25 mouse cellular contexts compared by ENCODE assay signal in the genomic region with DNA sequence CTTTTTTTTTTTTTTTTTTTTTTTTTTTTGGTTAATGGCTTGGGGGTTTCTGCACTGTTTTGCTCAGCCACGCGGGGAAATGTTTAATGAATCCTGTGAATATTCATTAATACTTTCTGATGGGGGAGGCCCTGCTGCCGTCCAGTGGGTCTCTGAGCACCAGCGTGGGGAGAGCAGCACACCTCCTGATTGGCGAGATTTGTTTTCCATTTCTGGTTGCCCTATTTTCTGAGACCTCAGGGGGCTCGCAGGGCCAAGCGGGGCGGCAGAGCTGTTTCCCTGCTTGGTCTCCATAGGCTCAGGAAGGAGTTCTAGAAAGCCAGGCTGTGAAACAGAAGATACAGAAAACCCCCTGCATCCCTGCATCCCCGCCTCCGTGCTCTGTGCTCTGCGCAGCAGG.
DNase-seq lines count a peak whose midpoint lies in the region; ATAC-seq and TF ChIP-seq lines count a peak whose summit lies in the region.
"Had no signal": no experiment of that assay in that cellular context is flagged by ENCODE, and none has a peak within 500 bp of the region (broad histone marks: within the 10 kb centered on the region; RNA-seq: fewer than 3 reads in every experiment).

No protein-coding gene starts in this region.

- no peak for TF ChIP-seq POLR2A in kidney, adult 2 months (IDR thresholded peaks at IDR 0.05; ENCODE audit: low read depth, low read length)

- no peak for DNase-seq in hindbrain, postnatal 0 days (ENCODE audit: low spot score)
- no peak for DNase-seq in hindbrain, embryonic 14.5 days (ENCODE audit: low spot score)
- DNase-seq in layer of hippocampus, adult 9-10 months (ENCODE audit: low spot score): no peak
- no peak for DNase-seq in kidney, adult 2 months
- DNase-seq in kidney, adult 18-20 months: no peak
- DNase-seq: adrenal gland, postnatal 36 days; cerebellum, adult 18-20 months; cerebellum, postnatal 14 days; gastrocnemius, postnatal 36 days; heart, postnatal 36 days; kidney, postnatal 25 days; lung, adult 18-20 months; lung, postnatal 14 days had no signal

- peaks cover under 1% of the 10 kb centered on the region; the same call in 1 of the 2 replicates for H3K27me3 ChIP-seq in hindbrain, embryonic 12.5 days
- H3K27me3 ChIP-seq in hindbrain, postnatal 0 days (ENCODE audit: insufficient read depth, low read length): no peaks in the 10 kb centered on the region
- H3K27me3 ChIP-seq in E14TG2a.4 (ENCODE audit: insufficient read depth, low read length): no peaks in the 10 kb centered on the region
- no peaks in the 10 kb centered on the region for H3K27me3 ChIP-seq in hindbrain, embryonic 14.5 days (ENCODE audit: control insufficient read depth, insufficient read depth, low read length)
- H3K27me3 ChIP-seq in midbrain, embryonic 15.5 days (replicated peaks): no peaks in the 10 kb centered on the region
- no peaks in the 10 kb centered on the region for H3K27me3 ChIP-seq in kidney, adult 2 months (replicated peaks; ENCODE audit: control insufficient read depth, insufficient read depth, low read length)
- H3K27me3 ChIP-seq: embryonic facial prominence, embryonic 12.5 days; forebrain, embryonic 12.5 days; Patski; stomach, embryonic 15.5 days had no signal

- TF ChIP-seq CTCF in hindbrain, postnatal 0 days (IDR thresholded peaks at IDR 0.05; ENCODE audit: low read depth): no peak
- no peak for TF ChIP-seq CTCF in E14TG2a.4 (conservative IDR thresholded peaks at IDR 0.05; ENCODE audit: low read length)
- no peak for TF ChIP-seq CTCF in kidney, adult 2 months (conservative IDR thresholded peaks at IDR 0.05; ENCODE audit: insufficient read depth, insufficient read length, low read depth, low read length)

- H3K4me3 ChIP-seq in hindbrain, embryonic 12.5 days: no peak overlapping the region
- no peak overlapping the region for H3K4me3 ChIP-seq in hindbrain, postnatal 0 days (ENCODE audit: low read length)
- 0 out of 2 replicates have a peak overlapping the region, but pooled peaks have one; percentile 29 for H3K4me3 ChIP-seq in E14TG2a.4 (replicated peaks; ENCODE audit: low read length)
- H3K4me3 ChIP-seq in hindbrain, embryonic 14.5 days (replicated peaks; ENCODE audit: low read length): no peak overlapping the region
- H3K4me3 ChIP-seq in midbrain, embryonic 15.5 days: no peak overlapping the region
- no peak overlapping the region for H3K4me3 ChIP-seq in kidney, adult 2 months (ENCODE audit: insufficient read depth, low read depth, low read length)
- H3K4me3 ChIP-seq: embryonic facial prominence, embryonic 12.5 days; forebrain, embryonic 12.5 days; heart, embryonic 15.5 days; limb, embryonic 12.5 days; stomach, embryonic 15.5 days had no signal

- peaks cover 10% of the 10 kb centered on the region for H3K4me1 ChIP-seq in hindbrain, embryonic 12.5 days
- H3K4me1 ChIP-seq in hindbrain, postnatal 0 days (ENCODE audit: insufficient read depth, low read length): no peaks in the 10 kb centered on the region
- H3K4me1 ChIP-seq in E14TG2a.4 (replicated peaks; ENCODE audit: low read depth, low read length): peaks cover 86% of the 10 kb centered on the region
- no peaks in the 10 kb centered on the region for H3K4me1 ChIP-seq in hindbrain, embryonic 14.5 days (replicated peaks; ENCODE audit: control insufficient read depth, insufficient read depth, low read length)
- H3K4me1 ChIP-seq in midbrain, embryonic 15.5 days: peaks cover 6% of the 10 kb centered on the region; the same call in 1 of the 2 replicates
- no peaks in the 10 kb centered on the region for H3K4me1 ChIP-seq in kidney, adult 2 months (ENCODE audit: control insufficient read depth, insufficient read depth, low read length)
- H3K4me1 ChIP-seq: heart, embryonic 15.5 days; stomach, embryonic 15.5 days had no signal

- H3K9ac ChIP-seq in hindbrain, embryonic 12.5 days: no peak overlapping the region
- no peak overlapping the region for H3K9ac ChIP-seq in hindbrain, postnatal 0 days (replicated peaks; ENCODE audit: low read length)
- H3K9ac ChIP-seq in hindbrain, embryonic 14.5 days: no peak overlapping the region
- H3K9ac ChIP-seq in midbrain, embryonic 15.5 days: no peak overlapping the region
- H3K9ac ChIP-seq: embryonic facial prominence, embryonic 12.5 days; forebrain, embryonic 12.5 days; heart, embryonic 15.5 days; limb, embryonic 12.5 days; stomach, embryonic 15.5 days had no signal

- H3K27ac ChIP-seq in hindbrain, embryonic 12.5 days: peak overlapping the region; percentile 78
- H3K27ac ChIP-seq in hindbrain, postnatal 0 days: no peak overlapping the region
- H3K27ac ChIP-seq in hindbrain, embryonic 14.5 days: peak overlapping the region; percentile 48; the same call in 1 of the 2 replicates
- peak overlapping the region; percentile 54 for H3K27ac ChIP-seq in midbrain, embryonic 15.5 days
- no peak overlapping the region for H3K27ac ChIP-seq in kidney, adult 2 months (ENCODE audit: insufficient read depth, low read depth, low read length)
- H3K27ac ChIP-seq: embryonic facial prominence, embryonic 12.5 days; forebrain, embryonic 12.5 days; heart, embryonic 15.5 days; limb, embryonic 12.5 days; stomach, embryonic 15.5 days had no signal

- 0 out of 2 replicates have a peak, but pooled peaks cover 7% of the 10 kb centered on the region for H3K9me3 ChIP-seq in hindbrain, embryonic 12.5 days (replicated peaks)
- H3K9me3 ChIP-seq in hindbrain, postnatal 0 days (ENCODE audit: low read length): 0 out of 2 replicates have a peak, but pooled peaks cover 3% of the 10 kb centered on the region
- H3K9me3 ChIP-seq in E14TG2a.4 (ENCODE audit: low read length): peaks cover 10% of the 10 kb centered on the region
- H3K9me3 ChIP-seq in hindbrain, embryonic 14.5 days (ENCODE audit: control insufficient read depth, low read length): 0 out of 2 replicates have a peak, but pooled peaks cover 6% of the 10 kb centered on the region
- H3K9me3 ChIP-seq in midbrain, embryonic 15.5 days: no peaks in the 10 kb centered on the region
- H3K9me3 ChIP-seq: forebrain, embryonic 12.5 days; G1E; heart, embryonic 15.5 days; stomach, embryonic 15.5 days had no signal

- H3K4me2 ChIP-seq in hindbrain, embryonic 12.5 days (replicated peaks): peak overlapping the region; percentile 15; the same call in 1 of the 2 replicates
- H3K4me2 ChIP-seq in hindbrain, postnatal 0 days (ENCODE audit: low read depth, low read length): no peak overlapping the region
- H3K4me2 ChIP-seq in hindbrain, embryonic 14.5 days (replicated peaks): no peak overlapping the region
- H3K4me2 ChIP-seq in midbrain, embryonic 15.5 days: no peak overlapping the region
- H3K4me2 ChIP-seq: embryonic facial prominence, embryonic 12.5 days; forebrain, embryonic 12.5 days; heart, embryonic 15.5 days; limb, embryonic 12.5 days; liver, embryonic 11.5 days; stomach, embryonic 15.5 days had no signal

- no peak; the same call in 1 of the 2 replicates for ATAC-seq in hindbrain, embryonic 12.5 days (ENCODE audit: low FRiP score)
- no peak for ATAC-seq in hindbrain, postnatal 0 days
- no peak for ATAC-seq in hindbrain, embryonic 14.5 days (ENCODE audit: low FRiP score)
- no peak for ATAC-seq in midbrain, embryonic 15.5 days (replicated peaks)
- ATAC-seq: CD4-positive, CD25-positive, alpha-beta regulatory T cell, adult 4 months; Patski had no signal

- WGBS in hindbrain, embryonic 12.5 days: 29% methylated on average over 11 of the region's 11 CpGs
- WGBS in hindbrain, postnatal 0 days: 21% methylated on average over 11 of the region's 11 CpGs
- 16% methylated on average over 11 of the region's 11 CpGs for WGBS in hindbrain, embryonic 14.5 days
- WGBS in midbrain, embryonic 15.5 days: 20% methylated on average over 11 of the region's 11 CpGs
- 68% methylated on average over 11 of the region's 11 CpGs for WGBS in kidney, adult 2 months

- no peaks in the 10 kb centered on the region for H3K36me3 ChIP-seq in hindbrain, embryonic 12.5 days
- H3K36me3 ChIP-seq in hindbrain, postnatal 0 days (ENCODE audit: insufficient read depth, low read length): no peaks in the 10 kb centered on the region
- H3K36me3 ChIP-seq in E14TG2a.4 (ENCODE audit: insufficient read depth, low read length): no peaks in the 10 kb centered on the region
- H3K36me3 ChIP-seq in hindbrain, embryonic 14.5 days (replicated peaks; ENCODE audit: control insufficient read depth, insufficient read depth): no peaks in the 10 kb centered on the region
- H3K36me3 ChIP-seq in midbrain, embryonic 15.5 days (replicated peaks): no peaks in the 10 kb centered on the region
- no peaks in the 10 kb centered on the region for H3K36me3 ChIP-seq in kidney, adult 2 months (ENCODE audit: control insufficient read depth, insufficient read depth, low read length)
- H3K36me3 ChIP-seq: embryonic facial prominence, embryonic 12.5 days; forebrain, embryonic 12.5 days; G1E; heart, embryonic 15.5 days; limb, embryonic 12.5 days; stomach, embryonic 15.5 days had no signal

Comparison
In these comparisons a context has a peak if more than half of its experiments do, and no peak if none do; other contexts are left out.
1. H3K27ac ChIP-seq: peak in hindbrain, embryonic 12.5 days (single experiment), hindbrain, embryonic 14.5 days (single experiment) and midbrain, embryonic 15.5 days (single experiment); none in hindbrain, postnatal 0 days (single experiment) and kidney, adult 2 months (single experiment).